8 mouse cellular contexts compared by ENCODE assay signal in the genomic region with DNA sequence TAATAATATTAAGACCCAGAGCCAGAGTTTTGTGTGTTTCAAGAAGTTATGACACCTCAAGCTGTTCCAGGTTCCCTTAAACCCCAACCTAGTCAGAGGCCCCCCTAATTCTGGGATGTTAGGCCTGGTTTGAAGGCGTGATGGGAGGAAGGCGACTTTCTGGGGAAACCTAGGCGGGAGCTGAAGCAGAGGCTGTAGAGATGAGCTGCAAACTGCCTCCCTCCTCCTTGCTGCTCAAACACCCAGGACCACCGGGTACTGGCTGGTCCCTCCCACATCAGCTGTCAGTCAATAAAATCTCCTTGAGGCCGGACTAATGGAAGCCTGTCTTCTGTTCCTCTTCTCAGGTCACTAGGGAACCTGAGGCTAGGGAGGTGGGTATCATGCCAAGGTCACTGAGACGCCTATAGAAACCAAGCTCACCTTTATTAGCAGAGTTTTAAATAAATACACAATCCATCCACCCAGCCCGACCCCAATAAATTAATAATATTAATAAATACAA. TPM values are rescaled to one million over a fixed set of nuclear protein-coding genes. Genes with fewer than 3 reads are reported as not detected.
DNase-seq lines count a peak whose midpoint lies in the region; ATAC-seq and TF ChIP-seq lines count a peak whose summit lies in the region.

No protein-coding gene starts in this region.

- intact Hi-C loops in heart, postnatal 25 days (cut with DNase I), result loop anchor here (1.0 to 2.0 kb wide), 2 partner anchors 16 to 22 kb away; no protein-coding TSS in a partner anchor

- peak overlapping the region in 1 of 2 experiments; percentile 34; a peak in 2 of 4 replicates for H3K4me3 ChIP-seq in heart, embryonic 14.5 days (ENCODE audit: control insufficient read depth in 1 of 2, insufficient read depth in 1 of 2, low read depth in 1 of 2, low read length in 2 of 2)
- H3K4me3 ChIP-seq in cortical plate, adult 2 months (ENCODE audit: insufficient read depth, low read length), result peak overlapping the region; percentile 29; the same call in 1 of the 2 replicates
- peak overlapping the region; percentile 46 for H3K4me3 ChIP-seq in hindbrain, embryonic 13.5 days
- H3K4me3 ChIP-seq in midbrain, embryonic 12.5 days, result peak overlapping the region; percentile 46

- H3K27me3 ChIP-seq in heart, embryonic 14.5 days (ENCODE audit: control insufficient read depth, insufficient read depth, low read length), result no peaks in the 10 kb centered on the region
- H3K27me3 ChIP-seq in hindbrain, embryonic 13.5 days, result peaks cover 27% of the 10 kb centered on the region
- peaks cover 34% of the 10 kb centered on the region for H3K27me3 ChIP-seq in midbrain, embryonic 12.5 days

- H3K4me1 ChIP-seq in heart, embryonic 14.5 days (ENCODE audit: control insufficient read depth in 2 of 2, insufficient read depth in 2 of 2, low read length in 2 of 2), result peaks cover 28 to 39% of the 10 kb centered on the region in 2 experiments
- H3K4me1 ChIP-seq in cortical plate, adult 2 months (ENCODE audit: control insufficient read depth, insufficient read depth, low read length), result no peaks in the 10 kb centered on the region
- H3K4me1 ChIP-seq in hindbrain, embryonic 13.5 days (replicated peaks), result peaks cover 20% of the 10 kb centered on the region
- H3K4me1 ChIP-seq in midbrain, embryonic 12.5 days, result peaks cover 14% of the 10 kb centered on the region; the same call in 1 of the 2 replicates

- no peak for ATAC-seq in heart, embryonic 14.5 days (ENCODE audit: insufficient number of reproducible peaks, insufficient read depth, low FRiP score, low read depth)
- ATAC-seq in hindbrain, embryonic 13.5 days (ENCODE audit: low FRiP score), result 0 out of 2 replicates have a peak, but pooled peaks have one; percentile 0
- peak; percentile 14; the same call in 1 of the 2 replicates for ATAC-seq in midbrain, embryonic 12.5 days (ENCODE audit: low FRiP score, low read depth)
- no peak for ATAC-seq in granulocyte monocyte progenitor cell, adult 5-6 weeks (replicated peaks; ENCODE audit: poor library complexity, severe bottlenecking)

- no peak for TF ChIP-seq POLR2A in cortical plate, adult 2 months (IDR thresholded peaks at IDR 0.05; ENCODE audit: extremely low read depth, insufficient read depth, low read length)

- H3K9ac ChIP-seq in heart, embryonic 14.5 days (ENCODE audit: low read length), result peak overlapping the region; percentile 66
- H3K9ac ChIP-seq in hindbrain, embryonic 13.5 days, result peak overlapping the region; percentile 75
- peak overlapping the region; percentile 25 for H3K9ac ChIP-seq in midbrain, embryonic 12.5 days (replicated peaks)

- H3K9me3 ChIP-seq in heart, embryonic 14.5 days (ENCODE audit: control insufficient read depth, low read length), result no peaks in the 10 kb centered on the region
- H3K9me3 ChIP-seq in hindbrain, embryonic 13.5 days, result no peaks in the 10 kb centered on the region
- no peaks in the 10 kb centered on the region for H3K9me3 ChIP-seq in midbrain, embryonic 12.5 days

- WGBS in heart, embryonic 14.5 days, result 59% methylated on average over 7 of the region's 7 CpGs
- 57% methylated on average over 7 of the region's 7 CpGs for WGBS in hindbrain, embryonic 13.5 days
- 49% methylated on average over 7 of the region's 7 CpGs for WGBS in midbrain, embryonic 12.5 days

- no peak for DNase-seq in heart, postnatal 25 days (ENCODE audit: low spot score)
- DNase-seq in ovary, postnatal 14 days (ENCODE audit: low spot score), result no peak
- no peak for DNase-seq in cerebellum, adult 8-10 months

- peak overlapping the region; percentile 69 for H3K4me2 ChIP-seq in heart, embryonic 14.5 days (ENCODE audit: low read length)
- peak overlapping the region; percentile 62 for H3K4me2 ChIP-seq in hindbrain, embryonic 13.5 days
- H3K4me2 ChIP-seq in midbrain, embryonic 12.5 days (replicated peaks), result peak overlapping the region; percentile 61

- TF ChIP-seq CTCF in cortical plate, adult 2 months (IDR thresholded peaks at IDR 0.05; ENCODE audit: extremely low read depth, insufficient read depth, low read length), result no peak

- no peaks in the 10 kb centered on the region for H3K36me3 ChIP-seq in heart, embryonic 14.5 days (ENCODE audit: control insufficient read depth, insufficient read depth, low read length)
- H3K36me3 ChIP-seq in hindbrain, embryonic 13.5 days, result no peaks in the 10 kb centered on the region
- H3K36me3 ChIP-seq in midbrain, embryonic 12.5 days, result no peaks in the 10 kb centered on the region

- peak overlapping the region in 1 of 2 experiments; percentile 75; a peak in 2 of 4 replicates for H3K27ac ChIP-seq in heart, embryonic 14.5 days (replicated peaks in 1 of 2; ENCODE audit: control insufficient read depth in 1 of 2, insufficient read depth in 1 of 2, low read depth in 2 of 2, low read length in 2 of 2)
- H3K27ac ChIP-seq in cortical plate, adult 2 months (ENCODE audit: insufficient read depth, low read length), result no peak overlapping the region
- H3K27ac ChIP-seq in hindbrain, embryonic 13.5 days, result peak overlapping the region; percentile 76
- H3K27ac ChIP-seq in midbrain, embryonic 12.5 days (replicated peaks), result peak overlapping the region; percentile 40

RNA-seq across cellular contexts. Expression of a gene that starts 3.2 kb away (rescaled TPM):
- 1.1 TPM in 2 replicates for polyA plus RNA-seq in heart, embryonic 14.5 days (2014; fragmentation: Nextera tagmentation; extraction: Ambion mirVana)
- total RNA-seq in heart, postnatal 25 days (2021), result under 1 TPM; 0.56 to 0.73 TPM
- 0.09 and 0.19 TPM in 2 replicates for polyA plus RNA-seq in cortical plate, adult 2 months (2012; rRNA removed)
- polyA plus RNA-seq in hindbrain, embryonic 13.5 days (2015; fragmentation: Nextera tagmentation; extraction: Ambion mirVana), result 0.12 and 0.14 TPM in 2 replicates
- polyA plus RNA-seq in midbrain, embryonic 12.5 days (2016; fragmentation: Nextera tagmentation; extraction: Ambion mirVana), result 0.17 TPM in 1 of 2 replicates, not detected in the other
- total RNA-seq in granulocyte monocyte progenitor cell, adult 5-6 weeks (2014; fragmentation: Nextera tagmentation), result not detected in 2 replicates
- 0.67 TPM in 1 of 2 replicates, not detected in the other for total RNA-seq in granulocyte monocyte progenitor cell, adult 5-6 weeks (2017)

RNA-seq across cellular contexts. Expression of a gene that starts 13.1 kb away (rescaled TPM):
- 1.3 and 3.2 TPM in 2 replicates for polyA plus RNA-seq in heart, embryonic 14.5 days (2014; fragmentation: Nextera tagmentation; extraction: Ambion mirVana)
- total RNA-seq in heart, postnatal 25 days (2021), result 1 to 10 TPM; 1.4 to 1.5 TPM
- polyA plus RNA-seq in cortical plate, adult 2 months (2012; rRNA removed), result 1.0 and 1.4 TPM in 2 replicates
- 1.5 and 1.9 TPM in 2 replicates for polyA plus RNA-seq in hindbrain, embryonic 13.5 days (2015; fragmentation: Nextera tagmentation; extraction: Ambion mirVana)
- polyA plus RNA-seq in midbrain, embryonic 12.5 days (2016; fragmentation: Nextera tagmentation; extraction: Ambion mirVana), result 1.0 and 1.6 TPM in 2 replicates
- 2.9 and 5.2 TPM in 2 replicates for total RNA-seq in granulocyte monocyte progenitor cell, adult 5-6 weeks (2014; fragmentation: Nextera tagmentation)
- 1.1 and 3.1 TPM in 2 replicates for total RNA-seq in granulocyte monocyte progenitor cell, adult 5-6 weeks (2017)

RNA-seq across cellular contexts. Expression of a gene that starts 20.4 kb away (rescaled TPM):
- polyA plus RNA-seq in heart, embryonic 14.5 days (2014; fragmentation: Nextera tagmentation; extraction: Ambion mirVana), result 83.7 and 85.8 TPM in 2 replicates
- total RNA-seq in heart, postnatal 25 days (2021), result 10 to 100 TPM; 37.0 to 37.7 TPM
- 241 and 249 TPM in 2 replicates for polyA plus RNA-seq in cortical plate, adult 2 months (2012; rRNA removed)
- polyA plus RNA-seq in hindbrain, embryonic 13.5 days (2015; fragmentation: Nextera tagmentation; extraction: Ambion mirVana), result 122 and 132 TPM in 2 replicates
- 115 and 118 TPM in 2 replicates for polyA plus RNA-seq in midbrain, embryonic 12.5 days (2016; fragmentation: Nextera tagmentation; extraction: Ambion mirVana)
- total RNA-seq in granulocyte monocyte progenitor cell, adult 5-6 weeks (2014; fragmentation: Nextera tagmentation), result 53.8 and 75.4 TPM in 2 replicates
- 35.2 and 87.9 TPM in 2 replicates for total RNA-seq in granulocyte monocyte progenitor cell, adult 5-6 weeks (2017)

RNA-seq across cellular contexts. Expression of a gene that starts 31.1 kb away (rescaled TPM):
- 39.7 and 46.6 TPM in 2 replicates for polyA plus RNA-seq in heart, embryonic 14.5 days (2014; fragmentation: Nextera tagmentation; extraction: Ambion mirVana)
- 10 to 100 TPM; 46.8 to 47.5 TPM for total RNA-seq in heart, postnatal 25 days (2021)
- polyA plus RNA-seq in cortical plate, adult 2 months (2012; rRNA removed), result 18.1 and 19.7 TPM in 2 replicates
- 103 and 105 TPM in 2 replicates for polyA plus RNA-seq in hindbrain, embryonic 13.5 days (2015; fragmentation: Nextera tagmentation; extraction: Ambion mirVana)
- 82.7 and 93.7 TPM in 2 replicates for polyA plus RNA-seq in midbrain, embryonic 12.5 days (2016; fragmentation: Nextera tagmentation; extraction: Ambion mirVana)
- total RNA-seq in granulocyte monocyte progenitor cell, adult 5-6 weeks (2014; fragmentation: Nextera tagmentation), result 8.5 and 31.0 TPM in 2 replicates
- total RNA-seq in granulocyte monocyte progenitor cell, adult 5-6 weeks (2017), result 6.5 and 6.9 TPM in 2 replicates

RNA-seq across cellular contexts. Expression of a gene that starts 34.9 kb away (rescaled TPM):
- polyA plus RNA-seq in heart, embryonic 14.5 days (2014; fragmentation: Nextera tagmentation; extraction: Ambion mirVana), result 59.5 and 69.8 TPM in 2 replicates
- total RNA-seq in heart, postnatal 25 days (2021), result 10 to 100 TPM; 21.5 to 25.1 TPM
- 71.1 and 77.2 TPM in 2 replicates for polyA plus RNA-seq in cortical plate, adult 2 months (2012; rRNA removed)
- 121 and 125 TPM in 2 replicates for polyA plus RNA-seq in hindbrain, embryonic 13.5 days (2015; fragmentation: Nextera tagmentation; extraction: Ambion mirVana)
- 107 and 112 TPM in 2 replicates for polyA plus RNA-seq in midbrain, embryonic 12.5 days (2016; fragmentation: Nextera tagmentation; extraction: Ambion mirVana)
- total RNA-seq in granulocyte monocyte progenitor cell, adult 5-6 weeks (2014; fragmentation: Nextera tagmentation), result 30.8 and 66.6 TPM in 2 replicates
- 35.2 and 38.6 TPM in 2 replicates for total RNA-seq in granulocyte monocyte progenitor cell, adult 5-6 weeks (2017)

Comparison
In these comparisons a context has a peak if more than half of its experiments do, and no peak if none do; other contexts are left out.
1. ATAC-seq: peak in hindbrain, embryonic 13.5 days (single experiment) and midbrain, embryonic 12.5 days (single experiment); none in heart, embryonic 14.5 days (single experiment) and granulocyte monocyte progenitor cell, adult 5-6 weeks (single experiment).
2. H3K9ac ChIP-seq: peak in every context shown above with its lines; median percentile 75 in hindbrain, embryonic 13.5 days; 66 in heart, embryonic 14.5 days; 25 in midbrain, embryonic 12.5 days.
3. Peak in every context shown above with its lines, with median percentiles within 50 percentile points of each other: H3K4me2 ChIP-seq.